Mouse (Mus musculus) effector memory CD4-positive, alpha-beta T cell, adult 7 months (primary cell): ENCODE measurements around the gene Npas1. TPM values are rescaled to one million over a fixed set of nuclear protein-coding genes. Genes with fewer than 3 reads are reported as not detected.

ENCODE experiments used
- polyA plus RNA-seq: library from polyadenylated mRNA; unstranded; fragments of 100-300 nt; shearing (Covaris generic); gene quantifications from one replicate; pipeline ENCODE4 v1.2.1, GENCODE M21; 2017

The Npas1 gene
- polyA plus RNA-seq: 0.27 TPM

DNA sequence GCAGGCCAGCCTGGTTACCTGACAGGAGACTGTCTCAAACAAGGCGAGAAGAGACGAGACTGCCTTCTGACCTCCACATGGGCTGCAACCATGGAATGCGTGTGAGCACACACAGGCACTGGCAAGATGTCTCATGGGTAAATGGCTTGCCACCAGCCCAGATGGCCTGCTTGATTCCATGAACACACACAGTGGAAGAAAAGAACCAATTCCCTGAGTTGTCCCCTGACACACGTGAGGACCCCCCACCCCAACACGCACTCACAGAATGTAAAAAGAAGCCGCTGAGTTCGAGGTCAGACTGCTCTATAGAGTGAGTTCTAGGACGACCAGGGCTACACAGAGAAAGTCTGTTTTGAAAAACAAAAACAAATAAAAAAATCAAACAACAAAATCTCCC, at the start of gene Npas1:
Gene Npas1, minus strand, starts transcription at position 101 of the 400 bp plus-strand sequence.

DNA sequence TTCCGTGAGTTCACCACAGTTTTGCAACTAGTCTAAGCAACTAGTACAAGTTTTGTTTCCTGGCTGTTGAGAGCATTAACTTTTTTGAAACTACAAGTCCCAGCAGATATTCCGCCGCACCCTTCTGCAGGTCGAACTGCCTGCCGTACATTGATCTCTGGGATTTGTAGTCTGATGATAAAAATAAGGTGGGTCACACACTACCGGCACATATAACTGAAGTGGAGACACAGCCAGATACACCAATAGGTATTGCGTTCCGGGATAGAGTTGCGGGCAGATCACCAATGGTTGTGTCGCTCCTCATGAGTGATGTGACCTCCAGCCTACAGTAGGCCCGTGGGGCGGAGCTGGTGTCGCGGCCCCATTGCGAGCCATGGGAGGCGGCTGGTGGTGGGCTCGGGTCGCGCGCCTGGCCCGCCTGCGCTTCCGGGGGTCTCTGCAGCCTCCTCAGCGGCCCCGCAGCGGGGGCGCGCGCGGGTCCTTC, 24.9 kb downstream of the Npas1 start, which contains the start of gene Tmem160:
Gene Tmem160, plus strand, starts transcription at position 193 of the 487 bp plus-strand sequence.

Other genes with a start within 250 kb of the Npas1 start
- gene C5ar2, start 233.6 kb downstream of the Npas1 start, polyA plus RNA-seq: not detected
- gene C5ar1, start 218.2 kb downstream of the Npas1 start, polyA plus RNA-seq: not detected
- gene Inafm1, start 204.1 kb downstream of the Npas1 start, polyA plus RNA-seq: 2.8 TPM
- gene Ccdc9, start 190.9 kb downstream of the Npas1 start, polyA plus RNA-seq: 97.9 TPM
- 74.6 TPM for gene Bbc3, start 169.3 kb downstream of the Npas1 start, polyA plus RNA-seq
- gene Sae1, start 89.9 kb downstream of the Npas1 start, polyA plus RNA-seq: 104 TPM
- gene Zc3h4, start 76.8 kb downstream of the Npas1 start, polyA plus RNA-seq: 16.5 TPM
- gene Tmem160, start 24.9 kb downstream of the Npas1 start, polyA plus RNA-seq: 74.5 TPM
- 4.8 TPM for gene Arhgap35, start 137.3 kb upstream of the Npas1 start, polyA plus RNA-seq
- not detected for gene Ceacam15, start 198.0 kb upstream of the Npas1 start, polyA plus RNA-seq
- gene Ceacam9, start 244.2 kb upstream of the Npas1 start, polyA plus RNA-seq: not detected